Mouse (Mus musculus): Measurements from ENCODE around the gene Aifm3.
"Not testable (repeated sequence)": the region's sequence is repeated elsewhere in the genome, so short reads cannot be mapped to it uniquely, and the experiment has no call there.

Gene Aifm3

GRCm38 (mm10) chr16:17499249-17499883 is 10.0 kb downstream of the Aifm3 start:
- no peak for DNase-seq (ENCODE audit: low spot score)

- no peak for DNase-seq (ENCODE audit: low spot score)
Observed at GRCm38 (mm10) chr16:17502681-17503080, 13.3 kb downstream of the Aifm3 start.

DNA sequence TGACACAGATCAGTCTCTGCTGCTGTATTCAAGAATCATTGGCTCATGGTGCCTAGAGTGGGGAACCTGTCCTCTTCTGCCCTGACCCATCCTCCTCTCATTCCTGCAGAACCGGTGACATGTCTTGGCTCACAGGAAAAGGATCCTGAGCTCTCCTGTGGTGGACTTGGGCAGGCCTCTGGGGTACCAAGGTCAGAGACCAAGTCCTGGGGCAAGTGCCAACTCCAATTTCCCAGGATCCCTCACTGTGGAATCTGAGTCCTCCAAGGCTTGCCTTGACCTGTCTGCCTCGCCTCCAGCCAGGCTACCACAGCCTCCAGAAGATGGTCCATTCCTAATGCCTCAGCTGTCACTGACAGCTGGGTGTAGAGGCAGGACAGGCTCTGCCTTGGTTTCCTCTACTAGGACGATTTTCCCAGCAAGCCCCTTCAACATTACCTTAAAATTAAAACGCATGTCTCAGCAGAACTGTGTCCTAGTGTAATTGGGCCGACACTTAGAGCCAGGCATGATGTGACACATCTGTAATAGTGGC is 17.7 kb downstream of the Aifm3 start:
- no peak for DNase-seq (ENCODE audit: low spot score)

DNA sequence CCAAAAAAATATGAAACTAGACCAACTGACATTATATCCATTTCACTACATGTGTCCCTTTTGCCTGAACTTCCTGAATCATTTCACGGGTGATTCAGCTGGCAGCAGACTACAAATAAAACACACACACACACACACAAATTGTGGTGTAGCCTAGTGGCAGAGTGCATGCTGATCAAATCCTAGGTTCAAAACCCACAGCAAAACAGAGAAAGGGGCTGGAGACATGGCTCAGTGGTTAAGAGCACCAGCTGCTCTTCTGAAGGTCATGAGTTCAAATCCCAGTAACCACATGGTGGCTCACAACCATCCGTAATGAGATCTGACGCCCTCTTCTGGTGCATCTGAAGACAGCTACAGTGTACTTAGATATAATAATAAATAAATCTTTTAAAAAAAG is 18.6 kb downstream of the Aifm3 start:
- DNase-seq (ENCODE audit: low spot score), result not testable (repeated sequence)

- DNase-seq (ENCODE audit: low spot score), result peak; percentile 95
Observed at GRCm38 (mm10) chr16:17508546-17509239, 19.3 kb downstream of the Aifm3 start, which contains the start of gene Lztr1. Gene Lztr1, plus strand, starts transcription at chr16:17508688.

- no peak for DNase-seq (ENCODE audit: low spot score)
Observed at GRCm38 (mm10) chr16:17509240-17509597, 19.8 kb downstream of the Aifm3 start.

GRCm38 (mm10) chr16:17510143-17510542 is 20.7 kb downstream of the Aifm3 start:
- DNase-seq (ENCODE audit: low spot score), result no peak

GRCm38 (mm10) chr16:17510686-17511085 is 21.3 kb downstream of the Aifm3 start:
- DNase-seq (ENCODE audit: low spot score), result no peak

GRCm38 (mm10) chr16:17511431-17511830 is 22.0 kb downstream of the Aifm3 start:
- no peak for DNase-seq (ENCODE audit: low spot score)

DNA sequence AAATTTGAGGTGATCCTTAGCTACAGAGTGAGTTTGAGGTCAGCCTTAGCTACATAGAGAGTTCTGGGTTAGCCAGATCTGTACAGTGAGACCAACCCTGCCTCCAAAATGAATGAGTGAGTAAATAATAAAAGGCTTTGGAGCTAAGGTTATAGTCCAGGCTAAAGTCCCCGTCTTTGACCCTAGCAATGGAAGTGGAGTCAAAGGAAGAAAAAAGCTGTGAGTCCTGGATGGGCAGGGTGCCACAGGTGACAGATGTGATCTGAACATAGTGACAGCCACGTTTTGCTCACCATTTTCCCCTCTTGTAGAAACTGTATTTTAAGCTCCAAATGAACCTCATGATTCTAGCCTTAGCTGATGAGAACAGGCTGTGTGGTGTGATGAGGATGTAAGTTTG is 29.5 kb downstream of the Aifm3 start:
- DNase-seq (ENCODE audit: low spot score), result no peak

DNA sequence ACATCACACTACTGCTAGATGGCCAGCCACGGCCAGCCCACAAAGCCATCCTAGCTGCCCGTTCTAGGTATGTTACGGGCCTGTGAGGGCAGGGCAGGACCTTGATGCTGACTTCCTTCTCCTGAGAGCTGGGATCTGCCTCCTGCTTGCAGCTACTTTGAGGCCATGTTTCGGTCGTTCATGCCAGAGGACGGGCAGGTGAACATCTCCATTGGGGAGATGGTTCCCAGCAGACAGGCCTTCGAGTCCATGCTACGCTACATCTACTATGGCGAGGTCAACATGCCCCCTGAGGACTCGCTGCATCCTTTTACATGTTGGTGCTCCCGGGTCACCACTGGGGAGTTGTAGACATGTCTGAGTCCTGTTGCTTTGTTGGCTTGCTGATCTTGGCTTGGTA is 34.7 kb downstream of the Aifm3 start:
- DNase-seq (ENCODE audit: low spot score), result no peak

DNA sequence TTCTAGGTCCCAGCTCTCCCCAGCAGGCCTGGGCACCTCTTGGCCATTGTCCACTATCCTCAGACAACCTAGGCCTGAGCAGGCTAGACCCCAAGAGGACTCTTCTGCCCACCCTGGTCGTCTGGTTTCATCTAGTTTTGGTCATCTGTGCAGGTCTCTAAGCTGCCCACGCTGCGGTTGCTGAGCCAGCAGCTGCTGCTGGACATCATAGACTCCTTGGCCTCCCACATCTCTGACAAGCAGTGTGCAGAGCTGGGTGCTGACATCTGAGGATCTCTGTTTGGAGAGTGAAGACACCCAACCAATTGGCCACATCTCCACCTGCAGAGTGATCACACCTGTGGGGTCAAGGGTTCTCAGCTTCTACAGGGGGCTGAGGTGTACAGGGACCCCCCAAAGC is 36.1 kb downstream of the Aifm3 start:
- no peak for DNase-seq (ENCODE audit: low spot score)

DNA sequence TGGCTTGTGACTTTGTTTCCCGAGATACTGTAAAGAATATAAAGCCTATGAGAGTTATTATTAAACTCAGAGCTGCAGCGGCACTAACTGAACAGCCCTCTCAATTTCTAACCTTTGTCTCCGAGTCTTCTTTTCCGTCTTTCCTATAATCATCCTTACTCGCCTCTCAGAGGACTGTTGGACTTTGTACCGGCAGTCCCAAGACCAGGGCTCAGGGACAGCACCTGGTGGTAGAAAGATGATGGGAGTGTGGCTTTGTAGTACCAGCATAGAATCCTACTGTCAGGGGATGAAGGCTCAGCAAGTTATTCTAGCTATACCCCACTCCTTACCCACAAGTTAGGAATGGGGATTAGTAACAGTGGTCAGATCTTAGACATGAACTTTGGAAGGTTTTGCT is 36.8 kb downstream of the Aifm3 start:
- peak; percentile 63 for DNase-seq (ENCODE audit: low spot score)

GRCm38 (mm10) chr16:17527606-17528005 is 38.2 kb downstream of the Aifm3 start:
- DNase-seq (ENCODE audit: low spot score), result no peak

DNA sequence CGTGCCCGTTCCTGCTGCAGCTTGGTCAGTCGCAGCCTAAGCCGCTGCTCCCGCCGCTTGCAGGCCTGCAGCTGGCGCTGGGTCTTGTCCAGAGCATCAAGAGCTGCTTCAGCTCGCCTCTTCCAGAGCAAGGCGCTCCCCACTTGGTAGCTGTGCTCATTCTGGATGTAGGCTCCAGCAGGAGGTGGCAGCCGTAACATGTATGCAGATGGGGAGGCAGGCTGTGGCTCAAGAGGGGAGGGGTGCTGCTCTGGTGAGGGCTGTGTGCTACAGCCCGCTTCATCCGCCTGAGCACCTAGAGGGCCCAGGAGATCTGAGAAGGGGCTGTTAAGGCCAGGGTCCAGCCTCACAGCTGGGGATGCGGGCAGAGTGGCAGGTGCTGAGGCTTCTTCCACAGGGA is 38.9 kb downstream of the Aifm3 start:
- no peak for DNase-seq (ENCODE audit: low spot score)

DNA sequence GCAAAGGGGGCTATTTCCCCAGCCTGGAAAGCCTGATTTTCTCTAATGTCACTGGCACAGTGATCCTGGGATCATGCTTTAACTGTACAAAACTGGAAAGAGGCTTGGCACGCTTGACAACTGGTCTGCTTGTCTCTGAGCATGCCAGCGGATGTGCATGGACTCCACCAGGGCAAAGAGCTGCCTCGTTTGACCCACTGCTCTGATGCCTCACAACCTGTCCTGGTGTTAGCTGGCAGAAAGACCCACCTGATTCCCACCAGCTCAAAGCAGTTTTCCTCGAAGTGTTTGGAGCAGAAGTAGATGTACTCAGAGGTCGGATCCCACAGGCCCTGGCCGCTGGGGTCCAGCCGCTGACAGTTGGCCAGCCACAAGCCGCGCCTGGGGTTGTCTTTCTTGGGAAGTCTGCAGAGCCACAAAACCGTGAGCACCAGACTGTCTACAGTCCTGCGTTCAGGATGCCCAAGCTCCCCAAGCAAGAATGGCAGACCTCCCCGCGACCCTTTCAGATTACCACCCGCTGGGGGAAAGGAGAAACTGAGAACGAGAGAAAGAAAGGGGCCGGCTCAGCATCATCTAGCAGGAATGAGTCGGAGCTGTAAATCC is 40.7 kb downstream of the Aifm3 start:
- DNase-seq (ENCODE audit: low spot score), result no peak

- DNase-seq (ENCODE audit: low spot score), result peak; percentile 96
Observed at GRCm38 (mm10) chr16:17530640-17531288, 41.4 kb downstream of the Aifm3 start, which contains the start of gene Thap7. Gene Thap7, minus strand, starts transcription at chr16:17531136.

GRCm38 (mm10) chr16:17532271-17532670 is 42.9 kb downstream of the Aifm3 start:
- DNase-seq (ENCODE audit: low spot score), result no peak

DNA sequence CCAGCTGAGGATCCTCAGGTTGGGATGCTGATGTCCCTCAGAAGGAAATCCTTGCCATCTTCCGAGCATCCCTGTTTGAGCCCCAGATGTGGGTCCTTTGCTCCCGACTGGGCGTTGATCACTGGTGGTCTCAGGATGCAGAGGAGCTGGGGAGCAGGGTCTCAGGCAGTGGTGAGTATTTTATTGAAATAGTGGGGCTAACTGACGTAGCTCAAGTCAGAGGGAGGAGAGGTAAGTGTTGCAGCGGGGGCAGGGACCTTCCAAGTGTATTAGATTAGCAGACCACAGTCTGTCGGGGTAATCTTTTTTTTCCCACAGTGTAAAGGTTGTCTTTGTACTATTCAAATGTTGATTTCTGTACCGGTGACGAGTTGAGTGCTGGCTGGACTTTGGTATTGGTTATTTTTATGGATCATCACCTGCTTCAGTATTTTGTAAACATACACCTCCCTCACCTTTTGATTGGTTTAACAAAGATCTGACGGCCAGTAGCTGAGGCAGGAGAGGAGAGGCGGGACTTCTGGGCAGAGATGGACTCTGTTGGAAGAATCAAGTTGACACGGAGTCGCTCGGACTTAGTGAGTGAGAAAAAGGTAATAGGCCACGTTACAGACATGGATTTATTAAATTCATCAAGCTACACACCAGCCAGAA is 43.4 kb downstream of the Aifm3 start:
- DNase-seq (ENCODE audit: low spot score), result no peak

DNA sequence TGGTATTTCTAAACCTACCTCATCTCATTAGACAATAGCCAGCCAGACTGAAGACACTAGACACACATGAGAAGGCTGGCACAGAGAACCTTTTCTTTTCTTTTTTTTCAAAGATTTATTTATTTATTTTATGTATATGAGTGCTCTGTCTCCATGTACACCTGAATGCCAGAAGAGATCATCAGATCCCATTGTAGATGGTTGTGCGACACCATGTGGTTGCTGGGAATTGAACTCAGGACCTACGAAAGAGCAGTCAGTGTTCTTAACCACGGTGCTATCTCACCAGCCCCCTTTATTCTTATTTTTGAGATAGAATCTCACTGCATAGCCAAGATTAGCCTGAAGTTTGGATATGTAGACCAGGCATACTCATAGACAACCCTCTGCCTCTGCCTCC is 47.2 kb downstream of the Aifm3 start:
- no peak for DNase-seq (ENCODE audit: low spot score)

DNA sequence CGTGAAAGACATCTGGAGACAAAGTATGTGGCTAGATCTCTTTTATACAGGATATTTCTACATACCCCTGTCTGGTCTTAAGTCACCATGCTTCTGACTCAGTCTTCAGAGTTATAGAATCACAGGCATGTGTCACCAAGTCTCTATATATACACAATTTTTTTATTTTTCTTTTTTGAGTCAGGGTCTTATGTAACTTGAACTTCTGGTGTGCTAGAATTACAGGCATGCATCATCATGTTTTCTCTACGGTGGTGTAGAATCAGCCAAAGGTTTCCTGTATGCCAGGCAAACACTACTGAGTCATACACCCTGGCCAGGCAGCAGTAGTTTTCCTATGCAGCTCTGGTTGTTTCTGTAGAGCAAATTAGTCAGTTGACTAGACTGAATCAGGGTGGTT is 53.2 kb downstream of the Aifm3 start:
- no peak for DNase-seq (ENCODE audit: low spot score)

DNA sequence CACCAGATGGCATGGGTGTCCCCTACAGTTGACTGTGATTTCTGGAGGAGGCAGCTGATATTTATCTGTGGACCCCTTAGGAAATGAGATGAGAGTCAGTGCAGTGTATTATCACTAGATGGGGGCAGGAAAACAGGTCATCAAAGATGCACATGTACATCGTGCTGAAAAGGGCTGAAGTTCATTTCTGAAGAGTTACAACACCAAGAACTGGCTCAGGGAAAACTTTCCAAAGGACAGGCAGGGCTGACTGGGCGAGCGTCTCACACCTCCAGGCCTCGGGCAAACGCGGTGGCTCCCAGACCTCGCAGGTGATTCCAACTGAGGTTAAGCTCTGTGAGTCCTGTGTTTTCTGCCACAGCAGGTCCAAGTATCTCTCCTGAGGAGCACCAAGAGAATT is 63.4 kb downstream of the Aifm3 start:
- DNase-seq (ENCODE audit: low spot score), result no peak

All from yolk sac, embryonic 10.5 days (tissue).